Mouse (Mus musculus) layer of hippocampus, postnatal 25 days (tissue): ENCODE data around the gene Nav2. TPM values are rescaled to one million over a fixed set of nuclear protein-coding genes. Genes with fewer than 3 reads are reported as not detected.

ENCODE experiments used
- total RNA-seq, 2 experiments: library from RNA; stranded (reverse); gene quantifications; 2 replicates each; pipeline ENCODE4 v1.2.3; 2021

The Nav2 gene
- total RNA-seq, 2 experiments from 2014 or later = 56.4 to 101 TPM

Other genes starting within 250 kb of the Nav2 start
- 10 to 100 TPM; 25.6 TPM for gene Zdhhc13, start 119.7 kb upstream of the Nav2 start, total RNA-seq
- gene Csrp3, start 60.7 kb upstream of the Nav2 start, total RNA-seq = not detected
- gene E2f8, start 27.1 kb upstream of the Nav2 start, total RNA-seq = under 1 TPM; 0.59 TPM